10 mouse cellular contexts compared by ENCODE assay signal in the genomic region with DNA sequence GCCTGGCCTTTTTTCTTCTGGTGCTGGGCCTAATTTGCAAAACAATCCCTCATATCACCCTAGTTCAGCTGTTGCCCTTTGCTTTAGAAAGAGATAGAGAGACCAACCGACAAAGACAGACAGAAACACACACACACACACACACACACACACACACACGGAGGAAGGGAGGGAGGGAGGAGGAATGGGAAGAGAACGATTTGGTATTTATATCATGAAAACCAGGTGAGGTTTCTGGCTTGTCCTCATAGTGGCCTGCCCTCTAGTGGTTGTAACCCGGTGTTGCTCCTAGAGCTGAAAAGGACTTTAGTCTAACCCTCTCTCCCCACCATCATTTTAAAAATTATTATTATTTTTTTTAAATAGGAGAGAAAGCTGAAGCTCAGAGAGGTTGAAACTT. TPM values are rescaled to one million over a fixed set of nuclear protein-coding genes. Genes with fewer than 3 reads are reported as not detected.
DNase-seq lines count a peak whose midpoint lies in the region; ATAC-seq and TF ChIP-seq lines count a peak whose summit lies in the region.
"Had no signal": no experiment of that assay in that cellular context is flagged by ENCODE, and none has a peak within 500 bp of the region (broad histone marks: within the 10 kb centered on the region; RNA-seq: fewer than 3 reads in every experiment).

No protein-coding gene starts in this region.

- H3K9ac ChIP-seq in neural tube, embryonic 15.5 days (replicated peaks) = no peak overlapping the region
- no peak overlapping the region for H3K9ac ChIP-seq in limb, embryonic 13.5 days
- no peak overlapping the region for H3K9ac ChIP-seq in neural tube, embryonic 12.5 days
- H3K9ac ChIP-seq: midbrain, embryonic 12.5 days had no signal

- ATAC-seq in neural tube, embryonic 15.5 days (ENCODE audit: low FRiP score) = no peak
- ATAC-seq in hematopoietic stem cell, adult 5-6 weeks (replicated peaks in 1 of 2; ENCODE audit: insufficient read depth in 1 of 2, low FRiP score in 2 of 2, low TSS enrichment in 1 of 2, low read depth in 1 of 2, poor library complexity in 2 of 2, severe bottlenecking in 2 of 2) = peak; percentile 59 to 82; a peak in 2 of 4 replicates
- ATAC-seq in limb, embryonic 13.5 days (ENCODE audit: low FRiP score, low read depth) = peak; percentile 40; the same call in 1 of the 2 replicates
- ATAC-seq in neural tube, embryonic 12.5 days (ENCODE audit: low FRiP score, low read depth) = peak; percentile 37; the same call in 1 of the 2 replicates

- 2% methylated on average over 4 of the region's 4 CpGs for WGBS in neural tube, embryonic 15.5 days
- 0% methylated on average over 3 of the region's 4 CpGs for WGBS in limb, embryonic 13.5 days
- WGBS in neural tube, embryonic 12.5 days = 6% methylated on average over 4 of the region's 4 CpGs

- no peaks in the 10 kb centered on the region for H3K4me1 ChIP-seq in neural tube, embryonic 15.5 days
- H3K4me1 ChIP-seq in cortical plate, adult 2 months (ENCODE audit: control insufficient read depth, insufficient read depth, low read length) = no peaks in the 10 kb centered on the region
- H3K4me1 ChIP-seq in limb, embryonic 13.5 days = no peaks in the 10 kb centered on the region
- no peaks in the 10 kb centered on the region for H3K4me1 ChIP-seq in neural tube, embryonic 12.5 days
- H3K4me1 ChIP-seq: midbrain, embryonic 12.5 days had no signal

- TF ChIP-seq POLR2A in cortical plate, adult 2 months (IDR thresholded peaks at IDR 0.05; ENCODE audit: extremely low read depth, insufficient read depth, low read length) = no peak

- no peaks in the 10 kb centered on the region for H3K27me3 ChIP-seq in neural tube, embryonic 15.5 days (replicated peaks)
- H3K27me3 ChIP-seq in limb, embryonic 13.5 days = no peaks in the 10 kb centered on the region
- H3K27me3 ChIP-seq in neural tube, embryonic 12.5 days (replicated peaks) = no peaks in the 10 kb centered on the region
- H3K27me3 ChIP-seq: midbrain, embryonic 12.5 days had no signal

- peak; percentile 51 for DNase-seq in neural tube, embryonic 10.5 days (ENCODE audit: extremely low spot score, low spot score)
- peak; percentile 58 for DNase-seq in R1 (ENCODE audit: low read depth, low spot score)
- DNase-seq in ovary, adult 18-20 months (ENCODE audit: low spot score) = no peak

- H3K4me2 ChIP-seq in neural tube, embryonic 15.5 days = no peak overlapping the region
- no peak overlapping the region for H3K4me2 ChIP-seq in limb, embryonic 13.5 days (replicated peaks)
- no peak overlapping the region for H3K4me2 ChIP-seq in neural tube, embryonic 12.5 days (replicated peaks)
- H3K4me2 ChIP-seq: midbrain, embryonic 12.5 days had no signal

- peak; percentile 60 for TF ChIP-seq CTCF in cortical plate, adult 2 months (IDR thresholded peaks at IDR 0.05; ENCODE audit: extremely low read depth, insufficient read depth, low read length)

- no peaks in the 10 kb centered on the region for H3K9me3 ChIP-seq in neural tube, embryonic 15.5 days (replicated peaks)
- H3K9me3 ChIP-seq in limb, embryonic 13.5 days = no peaks in the 10 kb centered on the region
- no peaks in the 10 kb centered on the region for H3K9me3 ChIP-seq in neural tube, embryonic 12.5 days
- H3K9me3 ChIP-seq: midbrain, embryonic 12.5 days had no signal

- no peaks in the 10 kb centered on the region for H3K36me3 ChIP-seq in neural tube, embryonic 15.5 days
- H3K36me3 ChIP-seq in limb, embryonic 13.5 days = no peaks in the 10 kb centered on the region
- no peaks in the 10 kb centered on the region for H3K36me3 ChIP-seq in neural tube, embryonic 12.5 days
- H3K36me3 ChIP-seq: midbrain, embryonic 12.5 days had no signal

- H3K27ac ChIP-seq in neural tube, embryonic 15.5 days (replicated peaks) = no peak overlapping the region
- no peak overlapping the region for H3K27ac ChIP-seq in cortical plate, adult 2 months (ENCODE audit: insufficient read depth, low read length)
- no peak overlapping the region for H3K27ac ChIP-seq in limb, embryonic 13.5 days
- H3K27ac ChIP-seq in neural tube, embryonic 12.5 days = no peak overlapping the region
- H3K27ac ChIP-seq: midbrain, embryonic 12.5 days had no signal

- no peak overlapping the region for H3K4me3 ChIP-seq in neural tube, embryonic 15.5 days (replicated peaks)
- no peak overlapping the region for H3K4me3 ChIP-seq in cortical plate, adult 2 months (ENCODE audit: insufficient read depth, low read length)
- no peak overlapping the region for H3K4me3 ChIP-seq in limb, embryonic 13.5 days
- no peak overlapping the region for H3K4me3 ChIP-seq in neural tube, embryonic 12.5 days
- H3K4me3 ChIP-seq: midbrain, embryonic 12.5 days had no signal

RNA-seq across cellular contexts. Expression of a gene that starts 19.4 kb away (rescaled TPM):
- polyA plus RNA-seq in neural tube, embryonic 15.5 days (2015; fragmentation: Nextera tagmentation; extraction: Ambion mirVana) = 96.2 and 96.6 TPM in 2 replicates
- polyA plus RNA-seq in cortical plate, adult 2 months (2012; rRNA removed) = 47.7 and 50.6 TPM in 2 replicates
- 28.5 TPM in 2 replicates for total RNA-seq in hematopoietic stem cell, adult 5-6 weeks (2017)
- 56.7 and 66.8 TPM in 2 replicates for polyA plus RNA-seq in limb, embryonic 13.5 days (2015; fragmentation: Nextera tagmentation; extraction: Ambion mirVana)
- 66.5 and 66.9 TPM in 2 replicates for polyA plus RNA-seq in neural tube, embryonic 12.5 days (2016; fragmentation: Nextera tagmentation; extraction: Ambion mirVana)

RNA-seq across cellular contexts. Expression of a gene that starts 41.0 kb away (rescaled TPM):
- polyA plus RNA-seq in neural tube, embryonic 15.5 days (2015; fragmentation: Nextera tagmentation; extraction: Ambion mirVana) = not detected in 2 replicates
- polyA plus RNA-seq in cortical plate, adult 2 months (2012; rRNA removed) = not detected in 2 replicates
- total RNA-seq in hematopoietic stem cell, adult 5-6 weeks (2017) = not detected in 2 replicates
- polyA plus RNA-seq in limb, embryonic 13.5 days (2015; fragmentation: Nextera tagmentation; extraction: Ambion mirVana) = not detected in 2 replicates
- not detected in 2 replicates for polyA plus RNA-seq in neural tube, embryonic 12.5 days (2016; fragmentation: Nextera tagmentation; extraction: Ambion mirVana)
- total RNA-seq: gastrocnemius, postnatal 4 days had no signal
- polyA plus RNA-seq: midbrain, embryonic 12.5 days had no signal

RNA-seq across cellular contexts. Expression of a gene that starts 56.7 kb away (rescaled TPM):
- polyA plus RNA-seq in neural tube, embryonic 15.5 days (2015; fragmentation: Nextera tagmentation; extraction: Ambion mirVana) = 5.3 and 5.6 TPM in 2 replicates
- 1.9 TPM in 2 replicates for polyA plus RNA-seq in cortical plate, adult 2 months (2012; rRNA removed)
- total RNA-seq in hematopoietic stem cell, adult 5-6 weeks (2017) = 4.6 and 17.6 TPM in 2 replicates
- polyA plus RNA-seq in limb, embryonic 13.5 days (2015; fragmentation: Nextera tagmentation; extraction: Ambion mirVana) = 4.9 and 5.3 TPM in 2 replicates
- 2.9 and 3.5 TPM in 2 replicates for polyA plus RNA-seq in neural tube, embryonic 12.5 days (2016; fragmentation: Nextera tagmentation; extraction: Ambion mirVana)
